Mouse (Mus musculus) mouse trophoblast stem cell (cell line): ENCODE data around the gene Lhx2.

Experiments used
- in situ Hi-C, 2 experiments: fragments of 300-500 bp; cut with MseI, MboI; formaldehyde crosslinking; loops; 2 replicates in 1 of 2; 3 replicates in 1 of 2; pipeline ENCODE4 v1.15.1; 2025

Gene Lhx2

GRCm38 (mm10) chr2:38338990-38339909 lies at the start of gene Lhx2:
Lhx2 (plus strand) TSS chr2:38339281.
- in situ Hi-C loops = no loop called here

- in situ Hi-C loops = no loop called here
Observed at GRCm38 (mm10) chr2:38291526-38291925, 47.6 kb upstream of the Lhx2 start.

- in situ Hi-C loops = no loop called here
Observed at GRCm38 (mm10) chr2:38295939-38296338, 43.1 kb upstream of the Lhx2 start.

- in situ Hi-C loops = no loop called here
Observed at GRCm38 (mm10) chr2:38300941-38301340, 38.1 kb upstream of the Lhx2 start.

GRCm38 (mm10) chr2:38305152-38305551 lies 33.9 kb upstream of the Lhx2 start:
- in situ Hi-C loops = no loop called here

GRCm38 (mm10) chr2:38312921-38313320 lies 26.2 kb upstream of the Lhx2 start:
- in situ Hi-C loops = no loop called here

- in situ Hi-C loops = no loop called here
Observed at GRCm38 (mm10) chr2:38313399-38313798, 25.7 kb upstream of the Lhx2 start.

- in situ Hi-C loops = no loop called here
Observed at GRCm38 (mm10) chr2:38319086-38319485, 20.0 kb upstream of the Lhx2 start.

GRCm38 (mm10) chr2:38320911-38321310 lies 18.2 kb upstream of the Lhx2 start:
- in situ Hi-C loops = no loop called here

GRCm38 (mm10) chr2:38323380-38323779 lies 15.7 kb upstream of the Lhx2 start:
- in situ Hi-C loops = no loop called here

GRCm38 (mm10) chr2:38326671-38327070 lies 12.4 kb upstream of the Lhx2 start:
- in situ Hi-C loops = no loop called here

GRCm38 (mm10) chr2:38333586-38334119 lies 5.4 kb upstream of the Lhx2 start:
- in situ Hi-C loops = no loop called here

- in situ Hi-C loops = no loop called here
Observed at GRCm38 (mm10) chr2:38336606-38337005, 2.5 kb upstream of the Lhx2 start.

- in situ Hi-C loops = no loop called here
Observed at GRCm38 (mm10) chr2:38337091-38337640, 1.9 kb upstream of the Lhx2 start.

GRCm38 (mm10) chr2:38337681-38338080 lies 1.4 kb upstream of the Lhx2 start:
- in situ Hi-C loops = no loop called here

GRCm38 (mm10) chr2:38338348-38338932 lies 641 bp upstream of the Lhx2 start:
- in situ Hi-C loops = no loop called here

- in situ Hi-C loops = no loop called here
Observed at GRCm38 (mm10) chr2:38339910-38340625, 987 bp downstream of the Lhx2 start.

GRCm38 (mm10) chr2:38340626-38341200 lies 1.6 kb downstream of the Lhx2 start:
- in situ Hi-C loops = no loop called here

- in situ Hi-C loops = no loop called here
Observed at GRCm38 (mm10) chr2:38343573-38343972, 4.5 kb downstream of the Lhx2 start.

GRCm38 (mm10) chr2:38344727-38345126 lies 5.6 kb downstream of the Lhx2 start:
- in situ Hi-C loops = no loop called here

GRCm38 (mm10) chr2:38346417-38346816 lies 7.3 kb downstream of the Lhx2 start:
- in situ Hi-C loops = no loop called here
